Mouse (Mus musculus) olfactory bulb, adult 2 months (tissue): ENCODE measurements around the gene Tpgs1.

Source experiments
- CTCF ChIP-seq: fragments of 200-500 bp; IDR thresholded peaks from 2 replicates; pipeline ENCODE4 v1.5.1; 2012; ENCODE audit warnings: low read depth, mild to moderate bottlenecking, low read length, moderate library complexity; ENCODE audit not compliant: insufficient read depth
- POLR2A ChIP-seq: fragments of 200-500 bp; IDR thresholded peaks from 2 replicates; pipeline ENCODE4 v1.6.1; 2012; ENCODE audit warnings: mild to moderate bottlenecking, low read depth, low read length, moderate library complexity; ENCODE audit not compliant: insufficient read depth

GRCm38 (mm10) chr10:79670071-79670888, 1.1 kb downstream of the Tpgs1 start:
- TF ChIP-seq CTCF, result no peak
- TF ChIP-seq POLR2A, result no peak
